Mouse (Mus musculus) CH12.LX (cell line): ENCODE data around the gene Dennd1a. TPM values are rescaled to one million over a fixed set of nuclear protein-coding genes. Genes with fewer than 3 reads are reported as not detected.

Experiments used
- DNase-seq: peaks from one replicate; pipeline ENCODE4 v3.0.0-alpha.2; 2013; ENCODE audit errors: extremely low read depth
- H3K27ac ChIP-seq: 2 replicates; pipeline ENCODE4 v1.5.1; 2012; ENCODE audit warnings: low read depth, mild to moderate bottlenecking, control low read depth, moderate library complexity; ENCODE audit not compliant: insufficient read depth
- H3K27me3 ChIP-seq: replicated peaks from 2 replicates; pipeline ENCODE3; 2012; ENCODE audit warnings: inconsistent platforms
- H3K36me3 ChIP-seq, 2 experiments: replicated peaks in 1 of 2; 2 replicates each; pipeline versions ENCODE3 to v1.6.1; 2012; ENCODE audit warnings: inconsistent platforms in 1 of 2, low read length in 1 of 2, mild to moderate bottlenecking in 1 of 2, mixed read lengths in 1 of 2, moderate library complexity in 1 of 2; ENCODE audit not compliant: control insufficient read depth in 1 of 2, insufficient read depth in 1 of 2
- H3K4me1 ChIP-seq, 2 experiments: 2 replicates each; pipeline ENCODE4 v1.6.1; 2012; ENCODE audit warnings: inconsistent platforms in 1 of 2, moderate library complexity in 1 of 2; ENCODE audit not compliant: insufficient read depth in 2 of 2, control insufficient read depth in 1 of 2
- H3K4me2 ChIP-seq: 2 replicates; pipeline ENCODE4 v1.6.1; 2012; ENCODE audit warnings: low read depth, mild to moderate bottlenecking, control low read depth; ENCODE audit not compliant: poor library complexity, insufficient read depth, severe bottlenecking
- H3K4me3 ChIP-seq, 3 experiments: fragments of 150-350 bp in 1 of 3; sonication (generic) in 1 of 3; replicated peaks in 1 of 3; 2 replicates each; pipeline versions ENCODE3 to v1.5.1; 2011 to 2012; ENCODE audit warnings: low read depth in 2 of 3, low read length in 2 of 3, mild to moderate bottlenecking in 2 of 3, moderate library complexity in 2 of 3, control low read depth in 1 of 3, improper control_type of control experiment in 1 of 3, inconsistent platforms in 1 of 3, mixed read lengths in 1 of 3; ENCODE audit not compliant: poor library complexity in 1 of 3
- H3K79me2 ChIP-seq: replicated peaks from 2 replicates; pipeline ENCODE4 v1.6.1; 2012; ENCODE audit warnings: mild to moderate bottlenecking, moderate library complexity; ENCODE audit not compliant: control insufficient read depth, poor library complexity, insufficient read depth, severe bottlenecking; ENCODE audit errors: extremely low read depth
- H3K9ac ChIP-seq: 2 replicates; pipeline ENCODE4 v1.6.1; 2012; ENCODE audit warnings: low read depth, mild to moderate bottlenecking, control low read depth, moderate library complexity; ENCODE audit not compliant: insufficient read depth
- H3K9me3 ChIP-seq: replicated peaks from 2 replicates; pipeline ENCODE3; 2012; ENCODE audit warnings: low read length, inconsistent platforms, mixed read lengths
- BHLHE40 ChIP-seq: IDR thresholded peaks from 2 replicates; pipeline ENCODE4 v1.6.1; 2011; ENCODE audit warnings: mild to moderate bottlenecking, low read depth, low read length, improper control_type of control experiment
- CHD1 ChIP-seq: IDR thresholded peaks from 2 replicates; pipeline ENCODE4 v1.6.1; 2012; ENCODE audit warnings: low read depth, low read length, improper control_type of control experiment, inconsistent platforms
- CHD2 ChIP-seq: IDR thresholded peaks from 2 replicates; pipeline ENCODE4 v1.6.1; 2011; ENCODE audit warnings: low read length, improper control_type of control experiment
- E2F4 ChIP-seq: IDR thresholded peaks from 2 replicates; pipeline ENCODE4 v1.6.1; 2011; ENCODE audit warnings: low read depth, low read length, improper control_type of control experiment; ENCODE audit not compliant: insufficient replicate concordance
- ELF1 ChIP-seq: IDR thresholded peaks from 2 replicates; pipeline ENCODE4 v1.6.1; 2014; ENCODE audit warnings: low read depth, mild to moderate bottlenecking, inconsistent platforms, low read length, improper control_type of control experiment
- EP300 ChIP-seq: IDR thresholded peaks from 2 replicates; pipeline ENCODE4 v1.6.1; 2011; ENCODE audit warnings: low read length, improper control_type of control experiment
- ETS1 ChIP-seq: conservative IDR thresholded peaks from 2 replicates; pipeline ENCODE4 v1.6.1; 2012; ENCODE audit warnings: low read depth, mild to moderate bottlenecking, inconsistent platforms, low read length, improper control_type of control experiment, moderate library complexity
- GABPA ChIP-seq: IDR thresholded peaks from 2 replicates; pipeline ENCODE4 v1.6.1; 2012; ENCODE audit warnings: low read depth, low read length, improper control_type of control experiment, inconsistent platforms; ENCODE audit not compliant: insufficient replicate concordance
- IRF4 ChIP-seq: IDR thresholded peaks from 2 replicates; pipeline ENCODE4 v1.6.1; 2014; ENCODE audit warnings: low read depth, mild to moderate bottlenecking, inconsistent platforms, low read length, improper control_type of control experiment
- JUND ChIP-seq: conservative IDR thresholded peaks from 2 replicates; pipeline ENCODE4 v1.6.1; 2011; ENCODE audit warnings: low read depth, low read length, improper control_type of control experiment
- MAFK ChIP-seq: IDR thresholded peaks from 2 replicates; pipeline ENCODE4 v1.6.1; 2011; ENCODE audit warnings: low read length, improper control_type of control experiment; ENCODE audit not compliant: insufficient replicate concordance
- MAX ChIP-seq: IDR thresholded peaks from 2 replicates; pipeline ENCODE4 v1.6.1; 2011; ENCODE audit warnings: low read length, improper control_type of control experiment
- MXI1 ChIP-seq: IDR thresholded peaks from 2 replicates; pipeline ENCODE4 v1.6.1; 2011; ENCODE audit warnings: mild to moderate bottlenecking, low read depth, low read length, improper control_type of control experiment
- MYC ChIP-seq: IDR thresholded peaks from 2 replicates; pipeline ENCODE4 v1.6.1; 2011; ENCODE audit warnings: low read depth, mild to moderate bottlenecking, improper control_type of control experiment, low read length
- PAX5 ChIP-seq: IDR thresholded peaks from 2 replicates; pipeline ENCODE4 v1.6.1; 2012; ENCODE audit warnings: low read length, inconsistent platforms, mixed read lengths
- POLR2AphosphoS2 ChIP-seq: IDR thresholded peaks from 2 replicates; pipeline ENCODE4 v1.6.1; 2011; ENCODE audit warnings: low read depth, low read length, improper control_type of control experiment
- RAD21 ChIP-seq: IDR thresholded peaks from 2 replicates; pipeline ENCODE4 v1.6.1; 2011; ENCODE audit warnings: low read depth, mild to moderate bottlenecking, low read length, improper control_type of control experiment, moderate library complexity
- SMC3 ChIP-seq: IDR thresholded peaks from 2 replicates; pipeline ENCODE4 v1.6.1; 2011; ENCODE audit warnings: low read depth, low read length, improper control_type of control experiment
- TBP ChIP-seq: conservative IDR thresholded peaks from 2 replicates; pipeline ENCODE4 v1.6.1; 2011; ENCODE audit warnings: low read depth, low read length, improper control_type of control experiment
- UBTF ChIP-seq: IDR thresholded peaks from 2 replicates; pipeline ENCODE4 v1.6.1; 2012; ENCODE audit warnings: low read depth, mild to moderate bottlenecking, inconsistent platforms, low read length, improper control_type of control experiment, moderate library complexity
- USF1 ChIP-seq: IDR thresholded peaks from 2 replicates; pipeline ENCODE4 v1.6.1; 2014; ENCODE audit warnings: low read depth, mild to moderate bottlenecking, inconsistent platforms, low read length, improper control_type of control experiment
- USF2 ChIP-seq: conservative IDR thresholded peaks from 2 replicates; pipeline ENCODE4 v1.6.1; 2011; ENCODE audit warnings: low read depth, low read length, improper control_type of control experiment
- ZKSCAN1 ChIP-seq: IDR thresholded peaks from 2 replicates; pipeline ENCODE4 v1.6.1; 2012; ENCODE audit warnings: low read depth, inconsistent platforms, low read length, improper control_type of control experiment, borderline replicate concordance
- ZNF384 ChIP-seq: IDR thresholded peaks from 2 replicates; pipeline ENCODE4 v1.6.1; 2012; ENCODE audit warnings: low read depth, low read length, improper control_type of control experiment, inconsistent platforms
- dilution Hi-C: fragments of 300-500 bp; cut with MboI; formaldehyde crosslinking; loops from 2 replicates; pipeline ENCODE4 v1.14.3; 2020; ENCODE audit warnings: low sequenced_read_pairs; ENCODE audit not compliant: extremely low pct_unique_long_range_greater_than_20kb, extremely low pct_ligation_motif_present
- in situ Hi-C: fragments of 300-500 bp; cut with MboI; formaldehyde crosslinking; loops from 3 replicates; pipeline ENCODE4 v1.14.3; 2019; ENCODE audit warnings: low sequenced_read_pairs, low pct_ligation_motif_present, low pct_unique_long_range_greater_than_20kb, mixed read lengths
- polyA plus RNA-seq: library from polyadenylated mRNA; unstranded; fragments of >175 nt; gene quantifications from 2 replicates; pipeline ENCODE4 v1.2.1, GENCODE M21; 2012; ENCODE audit warnings: low read depth; ENCODE audit not compliant: insufficient read length
- total RNA-seq, 2 experiments: library from RNA; depleted of rRNA; stranded (reverse); fragments of 300-350 nt in 1 of 2; fragments of >200 nt in 1 of 2; gene quantifications; 2 replicates each; pipeline ENCODE4 v1.2.3; 2012 to 2014

Gene Dennd1a
- total and polyA plus RNA-seq, 3 experiments: 2.7 to 7.3 (median 4.3) TPM

DNA sequence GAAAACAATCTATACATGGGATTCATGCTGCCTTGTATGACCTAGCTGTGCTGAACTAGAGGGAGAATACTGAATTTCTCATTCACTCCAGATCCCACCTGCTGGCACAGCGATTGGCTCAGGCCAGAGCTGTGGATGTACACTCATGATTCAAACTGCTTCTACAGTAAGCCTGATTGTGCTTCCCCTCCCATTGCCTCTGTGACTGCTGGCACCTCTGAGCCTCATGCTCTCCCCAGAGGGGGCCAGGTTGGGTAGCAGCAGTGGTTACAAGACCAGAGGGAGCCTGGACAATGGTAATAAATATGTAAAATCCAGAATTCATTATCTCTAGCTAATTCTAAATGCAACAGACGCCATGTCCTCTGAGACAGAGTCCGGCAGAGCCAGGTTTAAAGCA is 404.0 kb downstream of the Dennd1a start:
- H3K4me2 ChIP-seq: no peak overlapping the region
- in situ Hi-C loops: no loop called here
- H3K9ac ChIP-seq: no peak overlapping the region
- no peak overlapping the region for H3K27ac ChIP-seq
- H3K4me1 ChIP-seq: no peaks in the 10 kb centered on the region
- no peak for TF ChIP-seq UBTF
- TF ChIP-seq MAFK: no peak
- no peak for TF ChIP-seq CHD2
- no peak for TF ChIP-seq ZNF384
- no peak for TF ChIP-seq GABPA
- TF ChIP-seq POLR2AphosphoS2: no peak
- TF ChIP-seq EP300: no peak
- TF ChIP-seq BHLHE40: no peak
- TF ChIP-seq JUND: no peak
- DNase-seq: no peak
- H3K9me3 ChIP-seq: no peaks in the 10 kb centered on the region
- no peaks in the 10 kb centered on the region for H3K27me3 ChIP-seq
- dilution Hi-C loops: no loop called here
- peaks cover 0 to 5% of the 10 kb centered on the region in 2 experiments for H3K36me3 ChIP-seq
- H3K79me2 ChIP-seq: no peaks in the 10 kb centered on the region
- H3K4me3 ChIP-seq: no peak overlapping the region

DNA sequence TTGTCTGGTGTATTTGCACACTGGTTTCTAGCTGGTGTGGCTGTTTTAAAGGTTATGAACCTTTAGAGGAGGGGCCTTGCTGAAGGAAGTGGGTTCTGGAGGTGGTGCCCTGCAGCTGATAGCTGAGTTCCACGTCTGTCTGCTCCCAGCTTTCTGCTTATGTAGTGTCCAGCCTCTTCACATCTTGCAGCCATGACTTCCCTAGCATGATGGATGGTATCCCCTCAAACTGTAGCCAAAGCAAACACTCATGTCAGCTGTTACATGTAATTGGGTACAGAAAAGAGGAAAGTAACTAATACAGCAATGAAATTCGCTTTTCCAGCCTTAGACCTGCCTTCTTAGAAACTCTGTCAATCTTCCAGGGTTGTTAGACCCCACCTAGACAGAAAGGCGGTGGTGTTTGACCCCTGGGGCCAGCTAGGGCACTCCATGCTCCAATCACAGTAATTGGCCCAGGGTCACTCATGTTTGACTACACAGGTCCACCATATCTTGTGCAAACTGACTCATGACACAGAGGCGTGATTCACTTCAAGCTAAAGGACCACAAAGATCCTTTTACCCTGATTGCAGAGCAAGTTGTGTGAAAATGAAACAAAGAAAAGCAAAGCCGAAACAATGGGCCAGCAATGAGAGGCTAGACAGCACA is 405.8 kb downstream of the Dennd1a start:
- Histone ChIP-seq H3K79me2 (no peaks in the 10 kb centered on the region), H3K36me3 (peaks cover 0 to 5% of the 10 kb centered on the region in 2 experiments), H3K27ac (no peak overlapping the region), H3K4me3 (no peak overlapping the region), H3K4me1 (no peaks in the 10 kb centered on the region), H3K9ac (no peak overlapping the region), H3K4me2 (no peak overlapping the region), H3K9me3 (no peaks in the 10 kb centered on the region), H3K27me3 (no peaks in the 10 kb centered on the region)
- dilution Hi-C loops (no loop called here), in situ Hi-C loops (no loop called here)
- TF ChIP-seq ELF1 (no peak), TBP (no peak), E2F4 (no peak), ZKSCAN1 (no peak), MYC (no peak)
- no peak for DNase-seq

GRCm38 (mm10) chr2:37879697-37880096 is 407.5 kb downstream of the Dennd1a start:
- dilution Hi-C loops (no loop called here), in situ Hi-C loops (no loop called here)

More at GRCm38 (mm10) chr2:37879697-37880096, 407.5 kb downstream of the Dennd1a start:
- no peaks in the 10 kb centered on the region for H3K27me3 ChIP-seq
- H3K9ac ChIP-seq: no peak overlapping the region
- TF ChIP-seq MAFK: no peak
- no peak for TF ChIP-seq MYC
- no peak for TF ChIP-seq USF2
- no peak for TF ChIP-seq MXI1
- no peak for TF ChIP-seq ETS1
- TF ChIP-seq IRF4: no peak
- TF ChIP-seq SMC3: no peak
- no peak for TF ChIP-seq RAD21
- no peak for TF ChIP-seq USF1
- TF ChIP-seq JUND: no peak
- no peak for TF ChIP-seq PAX5
- no peak for TF ChIP-seq ZNF384
- TF ChIP-seq CHD1: no peak
- no peak for TF ChIP-seq GABPA
- no peak for TF ChIP-seq MAX
- H3K4me1 ChIP-seq: peaks cover 0 to 6% of the 10 kb centered on the region in 2 experiments; a peak in 1 of 4 replicates
- H3K4me3 ChIP-seq: no peak overlapping the region
- no peaks in the 10 kb centered on the region for H3K9me3 ChIP-seq
- DNase-seq: no peak
- peaks cover 0 to 5% of the 10 kb centered on the region in 2 experiments for H3K36me3 ChIP-seq
- H3K4me2 ChIP-seq: no peak overlapping the region
- no peak overlapping the region for H3K27ac ChIP-seq
- H3K79me2 ChIP-seq: no peaks in the 10 kb centered on the region
